Mouse (Mus musculus): Measurements from ENCODE around the gene Ankrd63. TPM values are rescaled to one million over a fixed set of nuclear protein-coding genes. Genes with fewer than 3 reads are reported as not detected.
A peak's percentile ranks its signal among the peaks of the same experiment; 100 is the strongest.

Ankrd63 gene
- polyA plus RNA-seq, 1 experiment: 0.05 TPM

DNA sequence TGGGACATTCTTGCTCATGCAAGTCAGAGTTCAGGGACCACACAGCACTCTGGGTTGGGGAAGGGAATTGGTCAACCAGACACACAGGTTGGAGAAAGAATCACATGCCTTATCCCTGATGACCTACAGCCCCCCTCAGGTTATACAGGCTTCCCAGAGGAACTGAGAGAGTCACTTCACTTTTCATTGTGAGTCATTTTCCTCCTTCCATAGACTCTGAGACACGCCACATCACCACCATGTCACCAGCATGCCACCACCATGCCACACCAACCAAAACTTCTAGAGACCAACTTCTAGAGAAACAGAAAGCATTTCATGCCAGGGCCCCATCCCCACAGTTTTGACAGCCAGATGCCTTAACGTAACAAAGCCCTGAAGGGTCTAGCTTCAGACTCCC, 23.1 kb upstream of the Ankrd63 start:
- Histone ChIP-seq H3K4me1 (ENCODE audit: control insufficient read depth, insufficient read depth, low read length) (no peaks in the 10 kb centered on the region), H3K27ac (ENCODE audit: insufficient read depth, low read depth, low read length) (no peak overlapping the region), H3K27me3 (replicated peaks; ENCODE audit: control insufficient read depth, insufficient read depth, low read length) (no peaks in the 10 kb centered on the region), H3K4me3 (ENCODE audit: insufficient read depth, low read depth, low read length) (no peak overlapping the region), H3K36me3 (ENCODE audit: control insufficient read depth, insufficient read depth, low read length) (no peaks in the 10 kb centered on the region)
- WGBS: 97% methylated on average over 2 of the region's 2 CpGs
- no peak for TF ChIP-seq POLR2A (IDR thresholded peaks at IDR 0.05; ENCODE audit: low read depth, low read length)
- TF ChIP-seq CTCF (conservative IDR thresholded peaks at IDR 0.05; ENCODE audit: insufficient read depth, insufficient read length, low read depth, low read length): no peak
- DNase-seq: no peak

DNA sequence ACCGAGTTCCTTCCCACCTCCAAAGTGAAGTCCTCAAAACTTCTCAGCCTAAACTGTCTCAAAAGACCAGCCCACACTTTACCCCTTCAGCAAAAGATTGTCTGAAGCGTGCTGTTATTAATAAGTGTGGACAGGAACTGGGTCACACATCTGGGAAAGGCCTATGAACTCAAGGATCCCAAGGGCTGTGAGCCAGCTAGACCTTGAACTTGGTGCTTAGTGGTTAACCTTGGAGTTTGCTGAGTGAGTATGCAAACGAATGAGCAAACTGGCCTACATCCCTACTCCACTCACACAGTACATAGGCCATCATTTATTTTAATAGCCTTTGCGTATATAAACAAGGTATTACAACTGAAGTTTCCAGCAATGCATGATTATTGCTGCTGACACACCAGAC, 21.7 kb upstream of the Ankrd63 start:
- Histone ChIP-seq H3K4me3 (ENCODE audit: insufficient read depth, low read depth, low read length) (no peak overlapping the region), H3K27me3 (replicated peaks; ENCODE audit: control insufficient read depth, insufficient read depth, low read length) (no peaks in the 10 kb centered on the region), H3K36me3 (ENCODE audit: control insufficient read depth, insufficient read depth, low read length) (no peaks in the 10 kb centered on the region), H3K27ac (ENCODE audit: insufficient read depth, low read depth, low read length) (no peak overlapping the region), H3K4me1 (ENCODE audit: control insufficient read depth, insufficient read depth, low read length) (no peaks in the 10 kb centered on the region)
- peak; percentile 82 for DNase-seq
- WGBS: 66% methylated on average over 4 of the region's 4 CpGs
- no peak for TF ChIP-seq POLR2A (IDR thresholded peaks at IDR 0.05; ENCODE audit: low read depth, low read length)

DNA sequence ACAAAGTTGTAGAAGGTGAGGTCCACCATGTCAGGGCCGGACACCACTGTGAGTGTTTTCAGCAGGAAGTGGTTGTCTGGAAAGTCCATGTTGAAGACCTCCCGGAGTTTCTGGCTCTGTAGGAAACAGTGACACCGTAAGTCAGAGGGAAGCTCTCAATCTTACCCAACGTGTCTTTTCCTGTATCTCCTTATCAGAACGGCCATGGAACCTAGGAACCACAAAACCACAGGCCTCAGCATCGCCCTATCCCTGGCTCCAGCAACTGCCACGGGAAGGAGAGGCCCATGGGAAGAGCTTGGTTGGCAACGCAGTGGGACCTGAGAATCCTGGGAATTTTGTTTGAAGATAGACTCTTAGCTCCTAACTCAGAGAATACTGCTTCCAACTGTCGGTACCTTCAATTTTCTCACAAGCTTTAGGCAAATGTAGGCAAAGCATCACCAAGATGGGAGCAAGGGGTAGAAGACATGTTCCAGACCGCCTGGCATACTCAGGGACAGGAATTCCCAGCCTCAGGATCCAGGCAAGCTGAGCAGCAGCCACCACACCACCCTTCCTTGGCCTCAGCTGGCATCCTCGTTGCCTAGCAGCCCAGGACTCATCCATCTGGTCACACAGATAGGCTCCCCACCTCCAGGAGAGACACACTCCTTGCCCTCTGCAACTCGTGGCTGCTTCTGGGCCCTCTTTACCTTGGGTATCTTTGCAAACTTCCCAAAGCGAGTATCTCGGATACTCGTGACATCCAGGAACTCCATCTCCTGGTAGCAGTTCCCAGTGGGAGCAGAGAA, 20.1 kb upstream of the Ankrd63 start:
- Histone ChIP-seq H3K36me3 (ENCODE audit: control insufficient read depth, insufficient read depth, low read length) (no peaks in the 10 kb centered on the region), H3K4me3 (ENCODE audit: insufficient read depth, low read depth, low read length) (no peak overlapping the region), H3K27me3 (replicated peaks; ENCODE audit: control insufficient read depth, insufficient read depth, low read length) (no peaks in the 10 kb centered on the region), H3K27ac (ENCODE audit: insufficient read depth, low read depth, low read length) (no peak overlapping the region), H3K4me1 (ENCODE audit: control insufficient read depth, insufficient read depth, low read length) (no peaks in the 10 kb centered on the region)
- DNase-seq: no peak
- TF ChIP-seq CTCF (conservative IDR thresholded peaks at IDR 0.05; ENCODE audit: insufficient read depth, insufficient read length, low read depth, low read length) (no peak), POLR2A (IDR thresholded peaks at IDR 0.05; ENCODE audit: low read depth, low read length) (no peak)
- 75% methylated on average over 15 of the region's 15 CpGs for WGBS

DNA sequence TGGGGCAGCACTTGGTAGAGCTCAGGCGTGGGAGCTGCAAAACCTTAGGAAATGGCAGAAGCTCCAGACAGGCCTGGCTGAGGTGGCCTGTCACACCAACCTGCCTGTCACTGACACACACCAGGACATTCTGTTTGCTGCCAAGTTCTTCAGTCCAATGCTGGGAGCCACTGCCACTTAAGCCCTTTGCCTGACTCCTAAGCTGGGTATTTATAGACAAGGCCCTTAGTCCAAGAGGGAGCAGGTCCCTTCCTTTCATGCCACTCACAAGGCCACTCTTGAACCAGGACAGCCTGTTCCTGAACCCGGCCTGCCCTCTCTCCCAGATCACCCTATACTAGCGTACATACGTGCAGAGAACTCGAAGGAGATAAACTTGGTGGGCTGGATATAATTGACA, 12.9 kb upstream of the Ankrd63 start:
- H3K27ac ChIP-seq (ENCODE audit: insufficient read depth, low read depth, low read length): no peak overlapping the region
- no peaks in the 10 kb centered on the region for H3K36me3 ChIP-seq (ENCODE audit: control insufficient read depth, insufficient read depth, low read length)
- H3K27me3 ChIP-seq (replicated peaks; ENCODE audit: control insufficient read depth, insufficient read depth, low read length): no peaks in the 10 kb centered on the region
- TF ChIP-seq CTCF (conservative IDR thresholded peaks at IDR 0.05; ENCODE audit: insufficient read depth, insufficient read length, low read depth, low read length): no peak
- WGBS: 87% methylated on average over 5 of the region's 5 CpGs
- no peak for DNase-seq
- no peaks in the 10 kb centered on the region for H3K4me1 ChIP-seq (ENCODE audit: control insufficient read depth, insufficient read depth, low read length)
- no peak overlapping the region for H3K4me3 ChIP-seq (ENCODE audit: insufficient read depth, low read depth, low read length)

DNA sequence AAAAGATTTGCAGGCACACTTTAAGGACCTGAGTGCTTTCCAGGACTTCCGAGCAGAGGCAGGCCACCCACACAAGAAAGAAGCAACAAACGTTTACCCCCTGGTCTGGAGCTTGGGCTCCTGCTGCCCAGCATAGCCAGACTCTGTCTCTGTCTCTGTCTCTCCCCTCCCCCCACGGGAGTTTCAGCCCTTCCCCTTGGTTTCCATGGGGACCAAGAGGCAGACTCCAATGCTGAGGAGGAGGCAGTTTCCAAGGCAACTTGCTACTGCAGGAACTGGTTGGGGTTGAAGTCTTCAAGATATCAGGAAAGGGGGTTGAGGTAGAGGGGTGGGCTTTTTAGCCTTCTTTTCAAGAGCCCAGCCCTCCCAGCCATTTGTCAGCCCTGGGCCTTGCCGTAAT, 10.5 kb upstream of the Ankrd63 start:
- H3K27ac ChIP-seq (ENCODE audit: insufficient read depth, low read depth, low read length): no peak overlapping the region
- no peaks in the 10 kb centered on the region for H3K36me3 ChIP-seq (ENCODE audit: control insufficient read depth, insufficient read depth, low read length)
- DNase-seq: no peak
- WGBS: 60% methylated on average over 4 of the region's 4 CpGs
- H3K4me1 ChIP-seq (ENCODE audit: control insufficient read depth, insufficient read depth, low read length): no peaks in the 10 kb centered on the region; the same call in 1 of the 2 replicates
- no peaks in the 10 kb centered on the region; the same call in 1 of the 2 replicates for H3K27me3 ChIP-seq (replicated peaks; ENCODE audit: control insufficient read depth, insufficient read depth, low read length)
- TF ChIP-seq CTCF (conservative IDR thresholded peaks at IDR 0.05; ENCODE audit: insufficient read depth, insufficient read length, low read depth, low read length) (no peak), POLR2A (IDR thresholded peaks at IDR 0.05; ENCODE audit: low read depth, low read length) (no peak)
- H3K4me3 ChIP-seq (ENCODE audit: insufficient read depth, low read depth, low read length): no peak overlapping the region

DNA sequence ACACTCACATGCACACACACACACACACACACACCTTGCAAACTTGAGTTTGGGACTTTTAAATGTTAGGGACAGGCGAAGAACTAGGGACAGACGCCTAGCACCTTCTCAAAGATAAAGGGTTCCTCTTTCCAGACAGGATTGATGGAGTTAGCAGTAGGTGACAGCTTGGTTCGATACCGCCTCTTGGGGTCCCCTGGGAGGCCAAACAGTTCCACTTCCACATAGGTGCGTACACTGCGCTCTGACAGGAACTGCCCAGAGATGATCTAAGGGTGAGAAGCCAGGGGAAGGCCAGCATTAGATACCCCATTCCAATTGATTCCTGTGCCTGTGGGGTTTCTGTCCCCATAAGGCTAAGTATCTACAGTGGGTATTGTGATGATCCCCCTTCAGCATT, 9.9 kb upstream of the Ankrd63 start:
- WGBS: 90% methylated on average over 6 of the region's 6 CpGs
- no peak for DNase-seq
- Histone ChIP-seq H3K27ac (ENCODE audit: insufficient read depth, low read depth, low read length) (no peak overlapping the region), H3K4me3 (ENCODE audit: insufficient read depth, low read depth, low read length) (no peak overlapping the region), H3K4me1 (ENCODE audit: control insufficient read depth, insufficient read depth, low read length) (no peaks in the 10 kb centered on the region; the same call in 1 of the 2 replicates), H3K27me3 (replicated peaks; ENCODE audit: control insufficient read depth, insufficient read depth, low read length) (no peaks in the 10 kb centered on the region; the same call in 1 of the 2 replicates), H3K36me3 (ENCODE audit: control insufficient read depth, insufficient read depth, low read length) (no peaks in the 10 kb centered on the region)
- no peak for TF ChIP-seq POLR2A (IDR thresholded peaks at IDR 0.05; ENCODE audit: low read depth, low read length)
- no peak for TF ChIP-seq CTCF (conservative IDR thresholded peaks at IDR 0.05; ENCODE audit: insufficient read depth, insufficient read length, low read depth, low read length)

DNA sequence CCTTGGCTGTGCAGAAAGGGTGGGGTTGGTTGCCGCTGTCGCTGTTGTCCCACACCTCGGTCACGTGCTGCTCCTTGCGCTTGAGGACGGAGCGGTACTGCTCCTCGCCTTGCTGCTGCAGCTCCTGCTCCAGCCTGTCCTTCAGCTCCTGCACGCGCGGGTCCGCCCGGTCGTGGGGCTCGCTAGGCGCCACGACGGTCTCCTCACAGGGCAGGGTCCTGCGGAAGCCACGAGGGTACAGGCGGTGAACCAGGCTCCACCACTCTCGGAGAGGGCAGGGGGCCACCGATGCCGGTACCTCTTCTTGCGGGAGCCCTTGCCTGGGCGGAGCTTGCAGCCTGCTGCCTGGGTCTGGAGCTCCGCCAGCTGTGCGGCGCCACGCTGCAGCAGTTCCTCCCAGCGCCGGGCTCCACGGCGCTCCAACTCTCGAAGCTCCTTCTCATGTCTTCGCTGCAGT, 7.3 kb upstream of the Ankrd63 start:
- peak; percentile 40 for DNase-seq

More for the DNA sequence above, 7.3 kb upstream of the Ankrd63 start:
- Histone ChIP-seq H3K4me1 (ENCODE audit: control insufficient read depth, insufficient read depth, low read length) (no peaks in the 10 kb centered on the region; the same call in 1 of the 2 replicates), H3K27ac (ENCODE audit: insufficient read depth, low read depth, low read length) (no peak overlapping the region), H3K27me3 (replicated peaks; ENCODE audit: control insufficient read depth, insufficient read depth, low read length) (no peaks in the 10 kb centered on the region; the same call in 1 of the 2 replicates), H3K4me3 (ENCODE audit: insufficient read depth, low read depth, low read length) (peak overlapping the region; percentile 33), H3K36me3 (ENCODE audit: control insufficient read depth, insufficient read depth, low read length) (no peaks in the 10 kb centered on the region)
- WGBS: 1% methylated on average over 36 of the region's 36 CpGs
- TF ChIP-seq CTCF (conservative IDR thresholded peaks at IDR 0.05; ENCODE audit: insufficient read depth, insufficient read length, low read depth, low read length): no peak

Data from kidney, adult 2 months (tissue).